Mouse (Mus musculus) right cerebral cortex, postnatal 4 days (tissue): ENCODE measurements around the gene Aspg.

Source experiments
- DNase-seq: peaks from one replicate; pipeline ENCODE4 v3.0.0-alpha.2; 2022

The Aspg gene

DNA sequence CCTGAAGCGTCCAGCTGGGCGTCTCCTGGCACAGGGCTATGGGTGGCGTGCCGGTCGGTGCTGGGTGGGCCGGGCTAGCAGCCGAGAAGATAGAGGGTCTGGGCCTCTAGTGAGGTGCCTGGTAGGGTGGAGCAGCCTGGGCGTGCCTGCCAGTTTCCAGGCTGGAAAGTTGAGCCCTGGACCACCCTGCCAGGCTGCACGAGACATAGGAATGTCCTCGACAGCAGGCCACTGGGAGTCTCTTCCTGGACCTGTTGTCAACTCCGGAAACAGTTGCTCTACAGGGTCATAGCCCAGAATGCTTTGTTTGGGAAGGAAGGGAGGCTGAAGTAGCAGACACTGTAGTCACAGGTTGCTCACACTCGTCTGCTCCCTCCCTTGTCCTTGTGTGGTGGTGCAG lies 47.1 kb downstream of the Aspg start:
- no peak for DNase-seq

DNA sequence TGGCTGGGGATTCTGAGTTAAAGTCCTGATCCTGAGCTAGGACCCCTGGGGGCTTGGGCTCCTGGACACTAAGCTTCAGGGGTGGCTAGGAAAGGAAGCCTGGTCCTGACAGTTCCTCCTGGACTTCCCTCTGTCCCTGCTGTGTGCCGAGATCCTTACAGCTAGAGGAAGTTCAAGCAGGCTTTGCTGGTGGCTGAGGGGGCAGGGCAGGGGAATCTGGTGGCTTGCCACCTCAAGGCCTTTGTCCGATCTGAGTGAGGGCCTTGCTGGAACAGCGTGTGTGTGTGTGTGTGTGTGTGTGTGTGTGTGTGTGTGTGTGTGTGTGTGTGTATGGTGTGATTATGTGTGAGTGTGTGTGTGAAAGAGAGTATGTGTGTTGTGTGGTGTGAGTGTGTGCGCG lies 48.0 kb downstream of the Aspg start:
- DNase-seq = no peak

DNA sequence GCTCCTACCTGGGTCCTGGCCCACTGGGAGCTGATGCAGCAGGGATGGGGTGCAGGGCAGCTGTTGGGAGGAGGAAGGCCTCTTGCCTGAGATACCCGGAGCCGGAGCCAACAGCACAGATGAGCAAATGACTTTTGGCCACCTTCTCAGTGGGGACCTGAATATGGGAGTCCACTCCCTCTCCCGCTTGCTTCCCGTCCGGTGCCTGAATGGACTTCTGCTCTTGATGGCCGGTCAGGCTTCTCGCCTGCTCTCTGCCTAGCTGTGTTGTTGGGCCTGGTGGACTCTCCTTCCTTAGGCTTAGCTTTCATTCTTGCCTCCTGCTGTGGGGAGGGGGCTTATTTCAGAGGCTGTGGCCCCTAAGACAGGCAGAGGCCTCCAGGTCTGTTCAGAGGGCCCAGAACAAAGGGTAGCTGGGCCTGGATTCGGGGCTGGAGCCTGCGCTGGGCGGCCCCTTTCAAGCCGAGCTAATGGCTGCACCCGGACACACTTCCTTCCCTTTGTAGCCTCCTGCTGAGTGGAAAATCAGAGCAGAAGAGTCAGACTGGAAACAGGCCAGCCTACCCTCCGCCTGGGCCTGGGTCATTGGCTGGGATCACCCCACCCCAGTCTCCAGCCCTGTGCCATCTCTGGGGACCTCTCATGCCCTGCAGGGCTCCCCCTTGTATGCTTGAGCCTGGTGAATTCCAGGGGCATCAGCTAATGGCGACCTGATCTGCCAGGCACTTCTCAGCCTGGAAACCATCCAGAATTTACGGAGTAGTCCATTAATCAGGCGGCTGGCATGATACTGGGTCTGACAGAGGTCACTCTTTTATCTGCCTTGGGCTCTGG lies 49.0 kb downstream of the Aspg start:
- no peak for DNase-seq

DNA sequence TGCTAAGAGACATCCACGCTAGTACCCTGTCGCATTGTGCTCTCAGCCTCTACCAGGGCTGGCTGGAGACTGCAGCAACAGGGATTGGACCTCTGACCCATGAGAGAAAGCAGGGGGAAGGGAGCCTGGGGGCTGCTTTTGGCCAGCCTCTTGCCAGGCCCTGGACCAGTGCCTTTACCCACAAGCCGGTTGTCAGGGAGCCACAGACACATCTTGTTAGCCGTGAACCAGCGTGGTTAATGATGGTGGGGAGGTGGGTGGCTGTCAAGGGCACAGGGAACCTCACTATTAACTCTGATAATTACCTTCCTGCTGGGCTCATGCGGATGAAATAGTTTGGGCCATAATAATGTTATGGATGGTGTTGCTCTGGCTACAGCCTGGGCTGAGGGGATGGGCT lies 50.3 kb downstream of the Aspg start:
- no peak for DNase-seq

DNA sequence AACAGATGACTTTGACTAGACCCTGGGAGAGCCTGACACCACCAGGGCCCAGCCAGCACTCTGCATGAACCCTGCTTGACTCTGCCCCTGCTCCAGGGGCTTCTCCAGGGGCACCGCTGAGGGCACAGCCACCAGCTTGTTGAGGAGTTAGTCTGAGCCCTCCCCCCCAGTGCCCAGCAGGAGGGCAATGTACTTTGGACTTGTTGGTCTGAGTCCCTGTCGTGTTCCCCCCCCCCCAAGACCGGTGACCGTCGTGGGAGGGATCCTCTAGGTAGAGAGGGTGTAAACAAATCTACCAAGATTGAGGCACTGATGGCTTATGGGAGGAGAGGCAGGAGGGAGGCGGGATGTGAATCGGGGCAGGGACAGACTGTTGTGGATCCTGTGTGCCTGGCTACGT lies 51.8 kb downstream of the Aspg start:
- DNase-seq = no peak

DNA sequence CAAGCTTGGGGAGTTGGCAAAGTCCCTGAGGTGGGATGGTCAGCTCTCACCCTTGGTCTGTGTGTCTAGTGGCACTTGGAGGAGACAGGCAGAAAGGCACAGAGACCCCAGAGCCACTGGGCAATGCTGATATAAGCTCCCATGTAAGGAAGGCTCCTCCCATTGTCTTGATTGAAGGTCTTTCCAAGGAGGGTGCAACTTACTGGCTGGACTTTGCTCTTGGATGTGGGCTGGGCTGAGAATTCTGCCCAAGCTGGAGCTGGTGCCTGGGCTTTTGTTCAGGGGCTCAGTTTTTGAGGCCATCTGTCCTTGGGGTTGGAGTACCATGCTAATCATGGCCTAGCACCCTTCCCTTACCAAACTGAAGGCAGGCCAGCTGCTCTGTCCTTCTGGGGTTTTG lies 52.3 kb downstream of the Aspg start:
- no peak for DNase-seq

DNA sequence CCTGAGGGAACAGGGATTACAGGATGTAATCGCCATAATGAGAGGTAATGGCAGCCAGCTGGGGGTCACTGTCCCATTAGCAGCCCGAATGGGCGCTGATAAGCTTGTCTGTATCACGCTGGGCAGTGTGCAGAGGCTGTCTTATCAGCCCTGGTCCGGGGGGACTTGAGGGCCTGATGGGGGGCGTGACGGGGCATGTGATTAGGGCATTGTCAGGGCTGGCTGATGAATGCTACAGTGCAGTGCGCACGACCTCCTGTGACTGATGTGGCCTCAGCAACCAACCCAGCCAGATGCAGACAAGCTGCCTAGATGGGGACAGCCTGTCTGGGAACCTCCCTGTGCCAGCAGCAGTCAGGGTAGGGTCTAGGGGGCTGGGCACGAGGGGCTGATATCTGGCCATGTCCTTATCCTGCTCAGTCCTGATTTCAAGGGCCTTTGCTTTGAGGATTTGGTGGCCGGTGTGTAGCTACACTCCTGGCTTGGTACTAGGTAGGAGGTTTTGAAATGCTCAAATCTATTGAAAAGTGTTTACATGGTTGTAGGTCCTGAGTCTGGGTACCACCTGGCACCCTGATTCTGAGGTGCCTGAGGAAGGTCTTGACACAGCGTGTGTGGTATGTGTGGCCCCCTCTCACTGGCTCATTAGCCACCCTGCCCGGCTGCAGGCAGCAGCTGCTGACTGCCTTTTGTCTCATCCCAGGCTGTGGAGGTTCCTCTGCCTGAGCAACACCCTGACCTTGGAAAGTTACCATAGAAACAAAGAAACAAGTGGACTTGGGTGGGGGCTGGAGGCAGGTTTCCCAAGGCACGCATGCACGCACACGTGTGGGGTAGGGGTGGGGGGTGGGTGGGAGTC lies 57.7 kb downstream of the Aspg start:
- no peak for DNase-seq

DNA sequence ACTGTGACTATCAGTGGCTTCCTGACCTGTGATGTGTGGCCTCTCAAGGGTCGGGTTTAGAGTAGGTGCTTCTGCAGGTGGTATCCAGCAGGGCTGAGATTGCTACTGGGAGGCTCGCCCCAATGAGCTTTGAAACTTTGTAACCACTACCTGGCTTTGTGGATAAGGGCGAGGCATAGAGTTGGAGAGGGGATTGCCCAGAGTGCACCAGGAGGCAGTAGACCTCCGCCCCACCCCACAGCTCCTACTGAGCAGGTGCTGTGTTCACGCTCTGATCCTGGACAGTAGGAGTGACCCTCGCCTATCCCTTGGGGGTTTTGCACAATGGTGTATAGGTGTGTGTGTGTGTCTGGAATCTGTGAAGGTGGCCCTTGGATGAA lies 58.4 kb downstream of the Aspg start:
- no peak for DNase-seq

DNA sequence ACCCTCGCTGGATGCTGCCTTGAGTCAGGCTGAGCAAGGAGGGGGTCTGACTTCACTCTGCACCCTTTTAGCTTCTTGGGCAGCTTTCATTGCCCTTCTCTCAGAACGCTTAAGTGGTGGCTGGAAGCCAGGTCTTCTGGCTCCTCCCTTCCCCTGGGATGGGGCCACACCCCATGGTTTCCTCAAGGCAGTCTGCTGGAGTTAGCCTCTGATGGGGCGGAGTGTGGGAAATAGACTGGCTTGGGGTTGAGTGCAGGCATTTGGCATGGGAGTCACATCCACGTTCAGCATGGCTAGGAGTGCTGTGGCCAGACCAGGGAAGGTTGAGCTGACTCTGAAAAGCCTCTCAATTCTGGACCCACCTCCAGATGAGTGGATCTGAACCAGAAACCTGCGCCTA lies 62.8 kb downstream of the Aspg start:
- no peak for DNase-seq

DNA sequence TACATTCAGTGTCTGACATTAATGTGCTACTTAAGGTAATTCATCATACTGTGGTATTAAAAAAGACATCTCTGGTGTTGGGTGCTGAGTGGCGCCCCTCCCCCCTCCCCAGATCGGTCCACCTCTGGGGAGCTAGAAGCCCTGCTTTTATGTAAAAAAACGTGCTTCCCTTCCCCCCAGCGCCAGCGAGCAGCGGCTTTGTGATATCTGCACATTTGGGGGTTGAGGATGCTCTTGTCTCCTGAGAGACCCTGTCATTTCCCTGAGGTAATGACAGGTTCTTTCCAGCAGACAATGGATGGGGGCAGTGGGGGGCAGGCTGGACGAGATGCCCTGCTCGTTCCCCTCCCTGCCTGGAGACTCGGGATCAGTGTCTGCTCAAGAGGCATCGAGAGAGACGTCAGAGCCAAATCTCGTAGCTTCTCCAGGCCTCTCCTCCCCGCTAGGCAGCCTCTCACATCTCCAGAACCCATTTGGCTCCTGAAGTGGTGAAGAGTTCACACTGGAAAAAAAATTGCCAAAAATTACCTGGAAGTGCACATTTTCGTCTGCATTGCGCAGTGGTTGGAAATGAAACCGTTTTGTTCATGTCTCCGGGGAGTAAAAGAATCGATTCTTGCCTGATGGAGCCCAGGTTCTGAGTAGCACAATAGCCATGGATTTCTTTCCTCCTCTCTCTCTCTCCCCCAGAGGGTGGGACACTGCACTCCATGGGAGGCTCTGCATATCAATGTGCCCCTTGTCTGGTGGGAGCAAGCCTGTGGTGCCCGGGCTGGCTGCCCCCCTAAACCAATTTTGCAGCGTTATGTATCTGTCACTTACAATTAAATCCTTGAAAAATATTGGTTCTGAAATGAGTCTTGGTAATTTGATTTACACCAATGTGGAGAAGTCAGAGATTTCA lies 64.4 kb downstream of the Aspg start:
- DNase-seq = no peak

DNA sequence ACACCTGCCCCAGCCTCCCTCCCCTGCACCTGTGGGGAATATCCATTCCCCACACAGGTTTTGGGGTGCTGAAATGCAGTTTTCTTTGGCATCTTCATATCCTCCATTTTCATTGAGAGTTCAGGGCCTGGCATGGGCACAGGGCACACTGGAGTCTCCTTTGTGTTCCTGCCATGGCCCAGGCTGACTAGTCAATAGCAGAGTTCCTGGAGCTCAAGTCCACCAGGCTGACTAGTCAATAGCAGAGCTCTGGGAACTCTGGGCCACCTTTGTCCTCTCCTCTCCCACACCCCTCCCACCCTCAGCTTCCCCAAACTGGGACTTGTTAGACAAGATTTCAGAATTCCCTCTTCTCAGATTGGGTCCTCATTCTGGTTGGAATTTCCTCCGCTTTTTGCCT lies 65.2 kb downstream of the Aspg start:
- DNase-seq = no peak

DNA sequence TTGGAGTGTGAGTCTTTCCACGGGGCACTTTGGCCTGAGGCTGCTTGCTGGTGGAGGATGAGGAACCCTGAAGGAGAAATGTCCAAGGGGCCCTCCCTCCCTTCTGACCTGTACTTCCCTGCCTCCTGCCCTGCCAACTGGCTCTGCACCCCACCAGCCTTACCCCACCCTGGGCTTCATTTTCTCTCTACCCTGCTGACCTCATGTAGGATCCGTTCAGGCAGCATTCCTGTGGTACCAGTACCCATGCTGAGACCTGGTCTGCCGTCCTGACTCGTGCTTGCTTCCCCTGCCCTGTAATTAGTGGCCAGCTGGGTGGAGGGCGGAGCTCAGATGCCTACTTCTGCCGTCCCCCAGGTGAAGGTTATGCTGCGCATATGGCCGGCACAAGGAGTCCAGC lies 65.7 kb downstream of the Aspg start:
- no peak for DNase-seq
